Mouse (Mus musculus) stomach, postnatal 0 days (tissue): ENCODE data around the gene Dusp3.

Source experiments
- CTCF ChIP-seq: IDR thresholded peaks from 2 replicates; pipeline ENCODE4 v1.5.1; 2016; ENCODE audit warnings: antibody characterized with exemption, low read depth, mild to moderate bottlenecking, moderate library complexity
- EP300 ChIP-seq: optimal IDR thresholded peaks from 2 replicates; pipeline ENCODE3; 2016; ENCODE audit warnings: antibody characterized with exemption

- peak; percentile 78 for TF ChIP-seq CTCF
- TF ChIP-seq EP300: no peak
Observed at GRCm38 (mm10) chr11:101971410-101971809, 15.4 kb downstream of the Dusp3 start.
